Mouse (Mus musculus) forebrain, embryonic 10.5 days (tissue): ENCODE measurements around the gene Ptpdc1. TPM values are rescaled to one million over a fixed set of nuclear protein-coding genes. Genes with fewer than 3 reads are reported as not detected.

ENCODE experiments used
- DNase-seq: peaks from one replicate; pipeline ENCODE4 v3.0.0-alpha.2; 2017; ENCODE audit warnings: low spot score; ENCODE audit errors: extremely low spot score
- H3K27ac ChIP-seq: fragments of 300-500 bp; sonication (generic); 2 replicates; pipeline ENCODE4 v1.5.1; 2016; ENCODE audit warnings: mild to moderate bottlenecking
- H3K27me3 ChIP-seq: fragments of 300-500 bp; sonication (generic); 2 replicates; pipeline ENCODE4 v1.6.1; 2016; ENCODE audit warnings: mild to moderate bottlenecking; ENCODE audit not compliant: poor library complexity, severe bottlenecking
- H3K36me3 ChIP-seq: fragments of 300-500 bp; sonication (generic); replicated peaks from 2 replicates; pipeline ENCODE4 v1.6.1; 2016; ENCODE audit warnings: mild to moderate bottlenecking, moderate library complexity
- H3K4me1 ChIP-seq: fragments of 300-500 bp; sonication (generic); 2 replicates; pipeline ENCODE4 v1.6.1; 2016
- H3K4me3 ChIP-seq: fragments of 300-500 bp; sonication (generic); 2 replicates; pipeline ENCODE4 v1.5.1; 2016; ENCODE audit warnings: mild to moderate bottlenecking, moderate library complexity
- H3K9me3 ChIP-seq: fragments of 300-500 bp; sonication (generic); 2 replicates; pipeline ENCODE4 v1.6.1; 2016; ENCODE audit warnings: mild to moderate bottlenecking, moderate library complexity
- WGBS: fragments of 180-500 bp; shearing (Covaris S2); methylation state at CpG from one replicate; pipeline ENCODE4 v1.1.7; 2016; 5-methylcytosine and 5-hydroxymethylcytosine counted together
- microRNA counts: library from miRNA; unstranded; fragments of <30 nt; microRNA quantifications from one replicate; lab custom pipeline; 2017
- microRNA-seq: library from miRNA; unstranded; fragments of <30 nt; microRNA quantifications from one replicate; pipeline ENCODE4, GENCODE M21; 2017
- polyA plus RNA-seq: library from polyadenylated mRNA; unstranded; fragments of >200 nt; fragmentation: Nextera tagmentation; extraction: Ambion mirVana; gene quantifications from 2 replicates; pipeline ENCODE4 v1.2.1, GENCODE M21; 2016

Ptpdc1 gene
- polyA plus RNA-seq, 1 experiment from 2014 or later, result 8.2 TPM

GRCm38 (mm10) chr13:48528123-48528871 is 97.2 kb downstream of the Ptpdc1 start:
- no peak overlapping the region for H3K4me3 ChIP-seq
- no peak overlapping the region for H3K27ac ChIP-seq
- no peaks in the 10 kb centered on the region for H3K36me3 ChIP-seq
- WGBS, result 56% methylated on average over 15 of the region's 15 CpGs
- 0 out of 2 replicates have a peak, but pooled peaks cover 4% of the 10 kb centered on the region for H3K4me1 ChIP-seq
- DNase-seq, result peak; percentile 63
- H3K9me3 ChIP-seq, result no peaks in the 10 kb centered on the region
- H3K27me3 ChIP-seq, result no peaks in the 10 kb centered on the region

MicroRNAs within 50 kb of the gene (microRNA counts, 519-probe panel; counts per million panel counts)
- microRNA mmu-let-7a (lab: Ali Mortazavi, UCI), result 341 counts per million, percentile 65 among the panel's probes with 10 or more counts
- microRNA mmu-let-7d (lab: Ali Mortazavi, UCI), result 5,216 counts per million, percentile 86 among the panel's probes with 10 or more counts
- microRNA mmu-let-7f (lab: Ali Mortazavi, UCI), result 3,381 counts per million, percentile 72 among the panel's probes with 10 or more counts

Small RNA genes within 50 kb of the gene (microRNA-seq; reads per million reads assigned to microRNA genes)
- not detected for gene Gm24111
- gene Mirlet7a-1, result 11.4 reads per million, percentile 22 among the genes with 10 or more reads in this experiment
- gene Mirlet7d, result 236 reads per million, percentile 55 among the genes with 10 or more reads in this experiment
- gene Mirlet7f-1, result not detected

Other genes with a start within 250 kb of the Ptpdc1 start
- 4.3 and 4.9 TPM in 2 replicates for gene Zfp169, start 112.2 kb downstream of the Ptpdc1 start, polyA plus RNA-seq
- 2.2 and 2.5 TPM in 2 replicates for gene A830005F24Rik, start 112.1 kb downstream of the Ptpdc1 start, polyA plus RNA-seq
- gene Barx1, start 37.3 kb upstream of the Ptpdc1 start, polyA plus RNA-seq, result 0.66 and 1.3 TPM in 2 replicates
- gene Phf2, start 245.5 kb upstream of the Ptpdc1 start, polyA plus RNA-seq, result 7.7 TPM in 2 replicates